Mouse (Mus musculus): ENCODE results near the gene Mau2. TPM values are rescaled to one million over a fixed set of nuclear protein-coding genes. Genes with fewer than 3 reads are reported as not detected.

Gene Mau2
- polyA plus RNA-seq, 1 experiment from 2014 or later: 44.8 TPM

GRCm38 (mm10) chr8:70043996-70044395 lies 1.5 kb upstream of the Mau2 start:
- ATAC-seq (replicated peaks; ENCODE audit: insufficient number of reproducible peaks, low FRiP score, low TSS enrichment, low read depth) (no peak), DNase-seq (ENCODE audit: low spot score) (no peak)
- Histone ChIP-seq H3K9ac (replicated peaks; ENCODE audit: low read length) (peak overlapping the region; percentile 96), H3K27me3 (ENCODE audit: control insufficient read depth, insufficient read depth, low read length) (no peaks in the 10 kb centered on the region), H3K4me3 (ENCODE audit: low read depth, low read length) (no peak overlapping the region; the same call in 1 of the 2 replicates), H3K4me1 (ENCODE audit: control insufficient read depth, insufficient read depth, low read length) (no peaks in the 10 kb centered on the region), H3K9me3 (replicated peaks; ENCODE audit: control insufficient read depth, low read length) (no peaks in the 10 kb centered on the region), H3K27ac (replicated peaks; ENCODE audit: low read depth, low read length) (no peak overlapping the region), H3K36me3 (replicated peaks; ENCODE audit: control insufficient read depth, insufficient read depth, low read depth, low read length) (no peaks in the 10 kb centered on the region), H3K4me2 (ENCODE audit: low read depth, low read length) (no peak overlapping the region)
- WGBS: 86% methylated on average over 5 of the region's 5 CpGs

DNA sequence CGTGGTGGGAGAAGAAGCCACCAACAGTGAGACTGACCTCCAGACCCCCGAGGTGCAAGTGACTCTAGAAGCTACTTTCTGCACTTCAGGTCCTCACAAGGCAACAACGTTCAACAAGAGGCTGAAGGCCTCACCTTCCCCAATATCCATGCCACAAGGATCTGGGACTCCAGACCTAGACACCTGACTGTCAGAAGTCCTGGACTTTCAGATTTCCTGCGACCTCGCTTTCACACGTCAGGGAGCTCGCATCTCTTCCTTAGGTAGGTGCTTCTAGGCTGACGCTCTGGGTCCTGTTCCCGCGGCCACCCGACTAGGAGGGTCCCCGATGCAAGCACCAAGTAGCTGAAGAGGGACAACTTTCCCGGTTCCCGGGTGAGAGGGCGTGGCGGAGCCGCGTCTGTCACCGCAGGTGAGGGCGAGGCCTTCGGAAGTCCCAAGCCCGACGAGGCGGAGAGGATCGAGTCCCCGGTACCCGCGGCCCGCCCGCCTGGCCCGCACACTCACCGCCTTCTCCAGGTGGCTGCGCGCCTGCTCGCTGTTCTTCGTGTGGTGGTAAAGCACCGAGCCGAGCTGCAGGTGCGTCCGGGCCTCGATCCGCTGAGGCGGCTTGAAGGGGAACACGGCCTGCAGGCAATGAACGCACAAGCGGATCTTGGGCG lies 518 bp downstream of the Mau2 start:
- peak overlapping the region; percentile 96 for H3K9ac ChIP-seq (replicated peaks; ENCODE audit: low read length)
- no peaks in the 10 kb centered on the region for H3K27me3 ChIP-seq (ENCODE audit: control insufficient read depth, insufficient read depth, low read length)
- ATAC-seq (replicated peaks; ENCODE audit: insufficient number of reproducible peaks, low FRiP score, low TSS enrichment, low read depth): peak; percentile 10; the same call in 1 of the 2 replicates
- H3K27ac ChIP-seq (replicated peaks; ENCODE audit: low read depth, low read length): no peak overlapping the region
- H3K4me1 ChIP-seq (ENCODE audit: control insufficient read depth, insufficient read depth, low read length): no peaks in the 10 kb centered on the region
- peak overlapping the region; percentile 93 for H3K4me3 ChIP-seq (ENCODE audit: low read depth, low read length)
- DNase-seq (ENCODE audit: low spot score): peak; percentile 3
- peak overlapping the region; percentile 90 for H3K4me2 ChIP-seq (ENCODE audit: low read depth, low read length)
- WGBS: 2% methylated on average over 44 of the region's 47 CpGs
- H3K36me3 ChIP-seq (replicated peaks; ENCODE audit: control insufficient read depth, insufficient read depth, low read depth, low read length): no peaks in the 10 kb centered on the region
- no peaks in the 10 kb centered on the region for H3K9me3 ChIP-seq (replicated peaks; ENCODE audit: control insufficient read depth, low read length)

DNA sequence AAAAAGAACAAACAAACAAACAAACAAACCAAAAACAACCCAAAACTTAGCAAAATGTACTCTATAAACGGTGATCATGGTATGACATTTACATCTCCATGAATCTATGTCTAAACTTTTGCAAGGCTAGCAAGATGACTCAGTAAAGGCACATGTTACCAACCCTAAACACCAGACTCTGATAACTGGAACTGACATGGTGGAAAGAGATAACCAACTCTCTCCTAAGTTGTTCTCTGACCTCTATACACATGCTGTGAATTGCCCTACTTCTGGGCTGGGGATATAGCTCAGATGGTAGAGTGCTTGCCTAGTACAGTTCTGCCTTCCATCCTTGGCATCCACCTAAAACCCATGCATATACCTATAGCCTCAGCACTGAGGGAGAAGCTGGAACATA lies 4.5 kb downstream of the Mau2 start:
- Histone ChIP-seq H3K4me3 (ENCODE audit: low read depth, low read length) (no peak overlapping the region), H3K27me3 (ENCODE audit: control insufficient read depth, insufficient read depth, low read length) (no peaks in the 10 kb centered on the region), H3K27ac (replicated peaks; ENCODE audit: low read depth, low read length) (no peak overlapping the region), H3K9ac (replicated peaks; ENCODE audit: low read length) (no peak overlapping the region), H3K9me3 (replicated peaks; ENCODE audit: control insufficient read depth, low read length) (no peaks in the 10 kb centered on the region), H3K4me2 (ENCODE audit: low read depth, low read length) (no peak overlapping the region), H3K36me3 (replicated peaks; ENCODE audit: control insufficient read depth, insufficient read depth, low read depth, low read length) (no peaks in the 10 kb centered on the region), H3K4me1 (ENCODE audit: control insufficient read depth, insufficient read depth, low read length) (no peaks in the 10 kb centered on the region)
- DNase-seq (ENCODE audit: low spot score): no peak
- WGBS: 92% methylated on average over 1 of the region's 1 CpGs
- ATAC-seq (replicated peaks; ENCODE audit: insufficient number of reproducible peaks, low FRiP score, low TSS enrichment, low read depth): no peak

GRCm38 (mm10) chr8:70030255-70030654 lies 12.3 kb downstream of the Mau2 start:
- Histone ChIP-seq H3K4me3 (ENCODE audit: low read depth, low read length) (no peak overlapping the region), H3K9ac (replicated peaks; ENCODE audit: low read length) (no peak overlapping the region), H3K27me3 (ENCODE audit: control insufficient read depth, insufficient read depth, low read length) (no peaks in the 10 kb centered on the region), H3K4me2 (ENCODE audit: low read depth, low read length) (no peak overlapping the region), H3K27ac (replicated peaks; ENCODE audit: low read depth, low read length) (no peak overlapping the region), H3K9me3 (replicated peaks; ENCODE audit: control insufficient read depth, low read length) (no peaks in the 10 kb centered on the region), H3K36me3 (replicated peaks; ENCODE audit: control insufficient read depth, insufficient read depth, low read depth, low read length) (peaks cover 13% of the 10 kb centered on the region), H3K4me1 (ENCODE audit: control insufficient read depth, insufficient read depth, low read length) (no peaks in the 10 kb centered on the region)
- WGBS: 94% methylated on average over 1 of the region's 1 CpGs
- no peak for ATAC-seq (replicated peaks; ENCODE audit: insufficient number of reproducible peaks, low FRiP score, low TSS enrichment, low read depth)
- DNase-seq (ENCODE audit: low spot score): no peak

- WGBS: 100% methylated on average over 2 of the region's 2 CpGs
- Histone ChIP-seq H3K27me3 (ENCODE audit: control insufficient read depth, insufficient read depth, low read length) (no peaks in the 10 kb centered on the region), H3K27ac (replicated peaks; ENCODE audit: low read depth, low read length) (no peak overlapping the region), H3K4me3 (ENCODE audit: low read depth, low read length) (no peak overlapping the region), H3K36me3 (replicated peaks; ENCODE audit: control insufficient read depth, insufficient read depth, low read depth, low read length) (peaks cover 21% of the 10 kb centered on the region), H3K4me2 (ENCODE audit: low read depth, low read length) (no peak overlapping the region), H3K4me1 (ENCODE audit: control insufficient read depth, insufficient read depth, low read length) (no peaks in the 10 kb centered on the region), H3K9me3 (replicated peaks; ENCODE audit: control insufficient read depth, low read length) (no peaks in the 10 kb centered on the region), H3K9ac (replicated peaks; ENCODE audit: low read length) (no peak overlapping the region)
- ATAC-seq (replicated peaks; ENCODE audit: insufficient number of reproducible peaks, low FRiP score, low TSS enrichment, low read depth): no peak
- DNase-seq (ENCODE audit: low spot score): no peak
These were observed 16.4 kb downstream of the Mau2 start for GRCm38 (mm10) chr8:70026151-70026550.

DNA sequence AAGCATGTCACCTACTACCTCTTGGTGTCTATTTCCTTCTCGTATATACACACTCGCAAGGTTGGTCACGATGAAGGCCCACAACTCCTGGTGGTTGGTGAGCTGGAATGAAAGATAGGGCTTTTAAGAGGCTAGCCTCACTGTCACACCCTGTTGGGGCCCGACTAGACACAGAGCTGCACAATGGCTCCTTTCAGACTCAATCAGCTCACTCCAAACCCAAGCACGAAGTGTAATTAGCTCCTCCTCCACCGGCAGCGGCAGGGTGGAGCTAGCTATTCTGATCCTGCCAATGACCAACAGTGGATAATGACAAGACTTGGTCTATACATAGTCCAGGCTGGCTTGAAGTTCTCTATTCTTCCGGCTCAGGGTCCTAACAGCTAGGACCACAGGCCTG lies 18.9 kb downstream of the Mau2 start:
- H3K4me1 ChIP-seq (ENCODE audit: control insufficient read depth, insufficient read depth, low read length): no peaks in the 10 kb centered on the region
- H3K4me2 ChIP-seq (ENCODE audit: low read depth, low read length): no peak overlapping the region
- ATAC-seq (replicated peaks; ENCODE audit: insufficient number of reproducible peaks, low FRiP score, low TSS enrichment, low read depth): no peak
- H3K36me3 ChIP-seq (replicated peaks; ENCODE audit: control insufficient read depth, insufficient read depth, low read depth, low read length): peaks cover 29% of the 10 kb centered on the region
- no peaks in the 10 kb centered on the region for H3K9me3 ChIP-seq (replicated peaks; ENCODE audit: control insufficient read depth, low read length)
- H3K27me3 ChIP-seq (ENCODE audit: control insufficient read depth, insufficient read depth, low read length): no peaks in the 10 kb centered on the region
- DNase-seq (ENCODE audit: low spot score): no peak
- H3K4me3 ChIP-seq (ENCODE audit: low read depth, low read length): no peak overlapping the region
- 63% methylated on average over 8 of the region's 8 CpGs for WGBS
- H3K27ac ChIP-seq (replicated peaks; ENCODE audit: low read depth, low read length): no peak overlapping the region
- H3K9ac ChIP-seq (replicated peaks; ENCODE audit: low read length): no peak overlapping the region

GRCm38 (mm10) chr8:70015017-70015416 lies 27.5 kb downstream of the Mau2 start:
- DNase-seq (ENCODE audit: low spot score) (no peak), ATAC-seq (replicated peaks; ENCODE audit: insufficient number of reproducible peaks, low FRiP score, low TSS enrichment, low read depth) (no peak)
- Histone ChIP-seq H3K27me3 (ENCODE audit: control insufficient read depth, insufficient read depth, low read length) (no peaks in the 10 kb centered on the region), H3K4me2 (ENCODE audit: low read depth, low read length) (no peak overlapping the region), H3K4me1 (ENCODE audit: control insufficient read depth, insufficient read depth, low read length) (no peaks in the 10 kb centered on the region), H3K36me3 (replicated peaks; ENCODE audit: control insufficient read depth, insufficient read depth, low read depth, low read length) (peaks cover 6% of the 10 kb centered on the region; the same call in 1 of the 2 replicates), H3K27ac (replicated peaks; ENCODE audit: low read depth, low read length) (no peak overlapping the region), H3K4me3 (ENCODE audit: low read depth, low read length) (no peak overlapping the region), H3K9ac (replicated peaks; ENCODE audit: low read length) (no peak overlapping the region), H3K9me3 (replicated peaks; ENCODE audit: control insufficient read depth, low read length) (no peaks in the 10 kb centered on the region)
- WGBS: 85% methylated on average over 1 of the region's 1 CpGs

- Histone ChIP-seq H3K4me3 (ENCODE audit: low read depth, low read length) (no peak overlapping the region), H3K9ac (replicated peaks; ENCODE audit: low read length) (no peak overlapping the region), H3K4me1 (ENCODE audit: control insufficient read depth, insufficient read depth, low read length) (no peaks in the 10 kb centered on the region), H3K9me3 (replicated peaks; ENCODE audit: control insufficient read depth, low read length) (no peaks in the 10 kb centered on the region), H3K27ac (replicated peaks; ENCODE audit: low read depth, low read length) (no peak overlapping the region), H3K27me3 (ENCODE audit: control insufficient read depth, insufficient read depth, low read length) (no peaks in the 10 kb centered on the region), H3K36me3 (replicated peaks; ENCODE audit: control insufficient read depth, insufficient read depth, low read depth, low read length) (peaks cover 2% of the 10 kb centered on the region; the same call in 1 of the 2 replicates), H3K4me2 (ENCODE audit: low read depth, low read length) (no peak overlapping the region)
- DNase-seq (ENCODE audit: low spot score): no peak
- 90% methylated on average over 1 of the region's 1 CpGs for WGBS
- ATAC-seq (replicated peaks; ENCODE audit: insufficient number of reproducible peaks, low FRiP score, low TSS enrichment, low read depth): no peak; the same call in 1 of the 2 replicates
These were observed 29.8 kb downstream of the Mau2 start for GRCm38 (mm10) chr8:70012763-70013162.
